Mouse (Mus musculus) B cell, adult 2 months (primary cell): Measurements from ENCODE around the gene Apba1.

Experiments
- DNase-seq, 2 experiments: peaks; one replicate each; pipeline ENCODE4 v3.0.0; 2022

The Apba1 gene

GRCm38 (mm10) chr19:23807371-23807770 lies 48.7 kb downstream of the Apba1 start:
- DNase-seq, result no peak

DNA sequence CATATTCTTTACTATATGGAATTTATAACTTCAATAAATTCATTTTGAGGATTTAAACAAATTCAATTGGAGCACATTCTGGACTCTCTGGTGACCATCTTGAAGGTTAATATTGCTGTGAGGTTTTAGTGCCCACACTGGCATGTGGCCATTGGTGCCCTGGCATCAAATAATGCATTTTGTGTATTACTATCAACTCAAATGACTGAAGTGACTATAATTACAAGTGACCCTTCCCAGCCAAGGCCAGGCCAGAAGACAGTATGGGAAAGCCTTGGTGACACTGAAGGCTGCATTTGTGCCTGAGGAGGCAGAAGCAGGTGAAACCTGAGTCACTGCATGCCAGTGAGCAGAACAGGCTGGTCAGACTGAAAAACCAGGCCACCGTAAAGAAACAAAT lies 50.5 kb downstream of the Apba1 start:
- no peak for DNase-seq

DNA sequence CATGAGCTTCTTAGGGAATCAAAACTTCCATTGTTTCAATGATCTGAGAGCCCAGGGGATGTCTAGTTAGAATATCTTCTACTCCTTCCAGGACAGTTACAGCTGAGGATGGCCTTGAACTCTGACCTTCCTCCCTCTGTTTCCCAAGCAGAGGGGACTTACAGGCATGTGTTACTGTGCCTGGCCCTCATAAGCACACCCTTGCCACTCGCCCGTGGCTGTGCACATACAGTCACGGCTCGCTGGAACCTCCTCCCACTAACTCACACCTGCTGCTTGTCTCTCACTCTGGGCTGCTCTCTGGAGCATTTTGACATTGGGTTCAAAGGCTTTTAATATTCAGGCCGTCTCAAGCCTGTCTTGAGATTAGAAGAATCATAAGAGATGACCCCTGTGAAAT lies 51.8 kb downstream of the Apba1 start:
- no peak for DNase-seq

- no peak for DNase-seq
These were observed 52.3 kb downstream of the Apba1 start for GRCm38 (mm10) chr19:23810976-23811375.

- no peak for DNase-seq
These were observed 58.1 kb downstream of the Apba1 start for GRCm38 (mm10) chr19:23816762-23817161.

GRCm38 (mm10) chr19:23817196-23817595 lies 58.5 kb downstream of the Apba1 start:
- no peak for DNase-seq

DNA sequence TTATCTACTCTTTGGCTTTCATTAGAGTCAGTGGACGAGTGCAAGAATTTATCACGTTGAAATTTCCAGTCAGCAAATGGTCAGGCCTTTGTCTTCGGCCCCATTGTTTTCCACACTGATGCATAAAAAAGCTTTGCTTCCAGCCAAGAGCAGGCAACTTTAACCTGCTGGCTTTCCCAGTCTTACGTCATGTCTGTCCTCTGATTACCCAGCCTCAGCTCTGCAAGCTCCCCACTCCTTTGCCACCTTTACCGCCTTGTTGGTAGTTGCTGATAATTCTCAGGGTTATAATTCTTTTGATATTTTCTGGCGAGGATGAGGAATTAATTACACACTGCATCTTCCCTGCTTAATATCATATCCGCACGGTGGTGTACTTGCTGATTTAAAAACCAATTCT lies 61.2 kb downstream of the Apba1 start:
- DNase-seq, result no peak

DNA sequence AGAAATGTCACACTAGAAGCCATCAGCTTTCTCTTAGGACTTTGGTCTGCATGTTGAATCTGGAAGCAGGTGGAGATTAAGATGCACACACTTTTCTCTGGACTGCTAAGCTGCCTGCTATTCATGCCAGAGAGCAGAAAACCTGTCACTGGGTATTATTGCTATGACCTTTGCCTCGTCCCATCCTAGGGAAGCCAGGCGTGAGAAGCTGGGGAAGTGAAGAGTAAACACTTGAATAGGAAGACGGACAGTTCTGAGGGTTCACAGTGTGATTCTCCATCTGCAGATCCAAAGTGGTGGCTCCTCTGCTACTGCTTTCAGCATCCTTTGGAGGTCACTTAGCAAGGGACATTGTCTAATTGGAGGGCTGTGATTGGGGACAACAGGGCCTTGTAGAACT lies 63.8 kb downstream of the Apba1 start:
- DNase-seq, result no peak

DNA sequence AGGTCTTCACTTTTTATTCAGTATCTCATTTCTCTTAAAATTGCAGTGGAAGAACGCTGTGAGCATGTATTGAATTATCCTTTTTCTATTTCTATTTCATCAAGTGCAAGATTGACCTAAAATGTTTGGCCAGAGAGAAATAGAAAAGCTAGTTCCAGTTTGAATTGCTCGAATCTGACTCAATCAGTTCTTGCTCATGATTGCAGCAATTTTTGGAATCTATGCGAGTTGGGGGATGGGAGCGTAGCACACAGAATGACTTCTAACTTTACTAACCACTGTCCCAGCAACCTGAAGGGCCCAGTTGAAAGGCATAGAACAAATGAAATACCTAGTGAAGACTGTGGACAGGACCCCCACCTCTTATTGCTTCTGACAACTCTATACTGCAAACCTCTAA lies 64.8 kb downstream of the Apba1 start:
- no peak for DNase-seq

DNA sequence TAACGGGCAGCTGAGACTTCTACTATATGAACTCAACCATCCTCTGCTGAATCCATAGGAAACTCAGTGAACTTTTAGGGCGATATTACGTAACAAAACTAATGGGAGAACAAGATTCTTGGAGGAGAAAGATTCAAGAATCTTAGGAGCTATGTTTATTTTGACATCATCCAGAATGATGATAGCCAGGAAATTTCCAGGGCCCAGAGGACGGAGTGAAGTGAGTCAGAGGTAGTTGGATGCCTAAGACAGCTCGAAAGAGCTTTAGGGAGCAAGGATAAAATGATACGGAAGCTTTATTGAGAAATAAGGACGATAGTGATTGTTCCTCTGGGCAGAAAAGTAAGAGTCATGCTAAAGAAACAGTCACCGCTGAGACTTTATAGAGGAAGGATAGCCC lies 67.6 kb downstream of the Apba1 start:
- DNase-seq, result no peak

DNA sequence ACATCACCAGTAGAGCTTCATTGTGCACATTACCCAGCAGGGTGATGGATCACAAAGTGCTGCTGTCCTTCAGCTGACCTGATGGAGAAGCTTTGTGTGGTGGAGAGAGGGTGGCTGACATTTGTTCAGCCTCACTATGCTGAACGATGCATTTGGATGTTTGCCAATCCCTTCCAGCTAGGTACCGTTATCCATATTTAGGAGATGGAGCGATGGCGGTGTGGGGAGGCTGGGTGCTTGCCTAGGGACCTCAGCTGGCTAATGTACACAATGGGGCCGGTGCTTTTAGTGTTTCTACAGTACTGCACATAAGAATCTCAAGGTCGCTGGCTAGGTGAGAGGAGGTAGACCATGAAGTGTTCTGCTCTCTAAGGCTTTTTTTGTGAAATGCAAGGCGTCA lies 72.1 kb downstream of the Apba1 start:
- DNase-seq, result no peak

DNA sequence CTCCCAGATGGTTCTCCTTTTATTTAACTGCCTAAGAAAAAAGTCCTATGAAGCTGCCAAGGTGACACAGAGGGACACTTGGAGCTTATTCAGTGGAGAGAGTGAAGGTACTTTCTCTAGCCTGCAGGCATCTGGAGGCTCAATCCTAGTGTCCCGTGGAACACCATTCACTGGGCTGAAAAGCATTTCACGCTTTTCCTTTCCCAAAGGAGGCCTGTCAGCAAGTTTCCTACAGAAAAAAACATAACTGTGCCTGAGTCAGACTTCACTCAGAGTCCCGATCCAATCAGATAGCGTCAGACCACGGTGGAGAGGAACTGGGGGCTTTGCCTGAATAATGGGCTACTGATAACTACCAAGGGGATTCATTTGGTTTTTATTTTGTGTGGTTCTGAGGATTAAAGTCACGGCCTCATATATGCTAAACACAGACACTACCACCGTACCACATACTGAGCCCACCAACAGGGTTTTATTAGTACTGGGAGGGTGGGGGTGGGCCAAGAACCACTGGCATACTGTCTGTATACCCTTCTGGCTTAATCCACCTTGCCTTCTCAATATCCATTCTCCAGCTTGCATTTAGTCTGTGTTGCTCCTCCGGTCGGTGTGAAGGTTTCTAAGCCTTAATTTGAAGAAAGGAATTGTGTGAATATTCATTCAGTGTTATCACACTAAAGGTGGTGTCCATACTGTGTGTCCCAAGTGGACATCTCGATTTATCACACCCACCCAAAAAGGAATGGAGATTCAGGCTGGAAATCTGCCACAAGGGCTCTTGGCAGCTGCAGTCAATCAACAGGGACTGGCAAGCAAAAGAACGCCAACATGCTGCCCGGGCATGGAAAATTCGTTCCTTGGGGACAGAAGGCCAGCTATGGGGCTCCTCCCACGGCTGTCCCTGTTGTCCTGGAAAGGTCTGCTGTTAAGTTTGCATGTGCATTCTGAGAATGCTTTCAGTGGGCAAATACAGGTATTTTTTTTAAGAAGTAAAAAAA lies 75.3 kb downstream of the Apba1 start:
- no peak for DNase-seq

DNA sequence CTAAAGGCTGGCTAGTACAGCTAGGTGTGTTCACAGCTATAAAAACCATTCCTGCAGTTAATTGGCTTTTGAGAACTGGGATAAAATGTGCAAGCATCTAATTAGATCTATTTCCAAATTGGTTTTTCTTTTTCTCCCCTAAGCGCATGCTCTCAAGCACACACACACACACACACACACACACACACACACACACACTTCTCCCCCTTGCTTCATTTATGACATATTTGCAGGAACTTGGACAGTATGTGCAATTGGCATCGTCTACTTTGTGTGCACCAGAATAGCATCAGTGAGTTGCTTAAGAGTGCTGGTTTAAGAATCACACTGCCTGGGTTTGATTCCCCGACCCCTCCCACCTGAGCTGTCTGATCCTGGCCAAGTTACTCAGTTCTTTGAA lies 76.0 kb downstream of the Apba1 start:
- DNase-seq, result no peak

DNA sequence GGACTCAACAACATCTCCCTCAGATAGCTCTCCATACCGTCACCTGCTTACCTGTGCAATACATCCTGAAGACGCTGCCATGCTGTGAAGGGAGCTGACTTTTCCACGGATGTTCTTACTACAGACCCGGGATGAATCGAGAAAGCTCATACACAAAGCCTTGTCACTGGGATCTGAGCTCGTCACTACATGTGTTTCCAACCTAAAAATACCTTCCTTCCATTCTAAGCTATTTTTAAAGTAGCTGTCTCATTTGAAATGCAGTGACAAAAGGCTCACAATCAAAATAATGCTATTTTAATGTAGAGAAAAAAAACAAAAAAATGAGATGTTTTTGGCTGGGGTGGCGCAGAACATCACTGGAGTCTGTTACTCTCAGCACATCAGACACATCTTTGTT lies 97.1 kb downstream of the Apba1 start:
- DNase-seq, result no peak

- DNase-seq, result no peak
These were observed 99.4 kb downstream of the Apba1 start for GRCm38 (mm10) chr19:23858091-23858490.

GRCm38 (mm10) chr19:23858781-23859180 lies 100.1 kb downstream of the Apba1 start:
- no peak for DNase-seq

GRCm38 (mm10) chr19:23860151-23860820 lies 101.6 kb downstream of the Apba1 start:
- peak; percentile 42 to 47 for DNase-seq

DNA sequence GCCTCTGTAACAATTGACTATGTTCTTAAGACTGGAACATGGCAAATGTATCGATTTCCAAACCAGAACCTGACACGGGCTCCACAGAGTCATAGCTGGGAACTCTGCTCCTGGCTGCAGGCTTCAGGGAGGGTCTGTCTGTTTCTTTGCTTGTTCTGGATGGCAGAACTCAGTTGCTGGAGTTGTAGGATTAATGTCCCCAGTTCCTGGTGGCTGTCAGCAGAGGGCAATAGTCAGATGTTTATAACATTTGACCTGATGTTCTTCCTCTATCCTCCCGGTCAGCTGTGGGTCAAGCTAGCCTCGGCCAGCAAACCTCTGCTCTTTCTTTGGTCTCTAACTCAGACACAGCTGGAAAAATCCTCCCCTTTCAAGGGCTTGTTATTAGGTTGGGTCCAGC lies 104.0 kb downstream of the Apba1 start:
- DNase-seq, result no peak

DNA sequence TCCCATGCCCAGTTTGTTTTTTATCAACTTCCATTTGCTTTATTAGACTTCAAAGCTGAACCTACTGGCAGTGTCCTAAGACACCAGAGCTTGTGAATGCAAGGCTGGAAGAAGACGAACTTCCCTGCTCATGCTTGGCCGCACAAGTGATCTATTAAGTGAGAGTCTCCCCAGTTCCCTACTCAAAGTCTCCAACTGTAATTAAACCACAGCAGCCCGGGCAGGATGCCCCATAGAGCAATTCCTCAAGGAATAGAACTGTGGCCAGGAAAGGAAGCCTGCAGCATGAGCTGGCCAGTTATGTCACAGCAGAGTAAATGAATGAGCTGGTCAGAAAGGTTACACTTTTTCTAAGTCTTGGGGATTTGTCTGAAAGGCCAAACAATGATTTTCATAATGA lies 105.3 kb downstream of the Apba1 start:
- DNase-seq, result no peak

GRCm38 (mm10) chr19:23866045-23866444 lies 107.4 kb downstream of the Apba1 start:
- DNase-seq, result no peak

DNA sequence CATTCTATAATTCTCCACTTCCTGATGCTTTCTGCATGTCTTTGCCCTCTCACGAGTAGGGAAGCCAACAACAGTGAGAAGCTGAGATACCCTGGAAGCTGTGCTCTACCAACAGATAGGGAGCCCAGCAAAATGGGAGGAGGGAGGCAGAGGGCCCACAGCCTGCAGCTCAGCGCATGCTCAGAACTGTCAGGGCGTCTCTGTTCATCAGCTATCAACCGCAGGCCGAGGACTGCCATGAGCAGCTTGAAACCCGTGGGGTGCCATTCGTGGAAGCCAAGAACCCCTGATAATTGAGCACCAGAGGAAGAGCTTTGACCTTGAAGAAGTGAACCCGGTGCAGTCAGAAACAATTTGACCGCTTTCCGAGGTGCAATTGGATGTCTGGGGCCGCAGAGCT lies 108.4 kb downstream of the Apba1 start:
- no peak for DNase-seq

DNA sequence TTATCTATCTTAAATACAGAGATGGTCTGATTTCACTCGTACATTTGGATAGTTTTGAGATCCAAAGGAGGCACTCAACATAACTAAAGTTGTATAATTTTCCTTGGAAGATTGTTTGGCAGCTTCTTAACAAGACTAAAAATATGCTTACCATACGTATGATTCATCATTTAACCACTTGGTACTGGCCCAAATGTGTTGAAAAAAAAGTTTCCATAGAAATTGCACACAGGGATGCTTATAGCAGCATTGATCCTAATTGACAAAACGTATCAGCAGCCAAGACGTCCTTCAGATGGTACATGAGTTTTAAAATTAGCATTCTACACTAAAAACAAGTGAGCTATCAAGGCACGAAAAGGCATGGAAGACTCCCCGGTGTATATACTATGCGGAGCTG lies 108.9 kb downstream of the Apba1 start:
- DNase-seq, result no peak

GRCm38 (mm10) chr19:23874502-23874901 lies 115.8 kb downstream of the Apba1 start:
- no peak for DNase-seq

DNA sequence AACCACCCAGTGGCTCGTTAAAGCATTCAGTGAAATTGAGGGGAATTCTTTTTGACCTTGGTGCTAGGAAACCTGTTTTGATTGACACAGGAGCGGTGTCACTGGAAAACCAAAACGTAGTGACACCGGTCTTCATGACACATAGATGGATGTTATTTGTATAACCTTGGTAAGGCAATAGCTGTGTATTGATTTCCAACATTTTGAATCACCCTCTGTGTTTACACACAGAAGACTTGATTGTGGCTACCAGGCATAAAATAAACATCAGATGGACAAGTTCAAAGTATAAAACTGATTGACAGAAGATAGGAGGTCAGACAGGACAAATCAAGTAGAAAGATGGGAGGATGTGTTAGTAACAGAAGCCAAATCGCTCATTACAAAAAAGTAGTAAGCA lies 117.1 kb downstream of the Apba1 start:
- DNase-seq, result no peak
